Mouse (Mus musculus): ENCODE data around the gene Lsamp. TPM values are rescaled to one million over a fixed set of nuclear protein-coding genes. Genes with fewer than 3 reads are reported as not detected.
"Not testable (repeated sequence)": the region's sequence is repeated elsewhere in the genome, so short reads cannot be mapped to it uniquely, and the experiment has no call there.

Lsamp gene
- polyA plus RNA-seq, 1 experiment = 0.36 TPM

- Histone ChIP-seq H3K4me3 (ENCODE audit: insufficient read depth, low read depth, low read length) (no peak overlapping the region), H3K4me1 (ENCODE audit: control insufficient read depth, insufficient read depth, insufficient read length, low read length) (no peaks in the 10 kb centered on the region), H3K27ac (replicated peaks; ENCODE audit: low read depth, low read length) (no peak overlapping the region)
Measured at GRCm38 (mm10) chr16:40509146-40510030, 525.2 kb downstream of the Lsamp start.

- H3K4me1 ChIP-seq (ENCODE audit: control insufficient read depth, insufficient read depth, insufficient read length, low read length) = no peaks in the 10 kb centered on the region
Measured at GRCm38 (mm10) chr16:40536754-40537153, 552.6 kb downstream of the Lsamp start.

GRCm38 (mm10) chr16:40549663-40550062 lies 565.5 kb downstream of the Lsamp start:
- H3K4me3 ChIP-seq (ENCODE audit: insufficient read depth, low read depth, low read length) = no peak overlapping the region
- no peaks in the 10 kb centered on the region for H3K4me1 ChIP-seq (ENCODE audit: control insufficient read depth, insufficient read depth, insufficient read length, low read length)
- H3K27ac ChIP-seq (replicated peaks; ENCODE audit: low read depth, low read length) = no peak overlapping the region

More at GRCm38 (mm10) chr16:40536754-40537153, 552.6 kb downstream of the Lsamp start:
- Histone ChIP-seq H3K4me3 (ENCODE audit: insufficient read depth, low read depth, low read length) (no peak overlapping the region), H3K27ac (replicated peaks; ENCODE audit: low read depth, low read length) (no peak overlapping the region)

- Histone ChIP-seq H3K4me1 (ENCODE audit: control insufficient read depth, insufficient read depth, insufficient read length, low read length) (no peaks in the 10 kb centered on the region), H3K4me3 (ENCODE audit: insufficient read depth, low read depth, low read length) (no peak overlapping the region), H3K27ac (replicated peaks; ENCODE audit: low read depth, low read length) (no peak overlapping the region)
Measured at GRCm38 (mm10) chr16:40555608-40556007, 571.4 kb downstream of the Lsamp start.

GRCm38 (mm10) chr16:40557680-40558249 lies 573.6 kb downstream of the Lsamp start:
- Histone ChIP-seq H3K4me3 (ENCODE audit: insufficient read depth, low read depth, low read length) (no peak overlapping the region), H3K27ac (replicated peaks; ENCODE audit: low read depth, low read length) (no peak overlapping the region), H3K4me1 (ENCODE audit: control insufficient read depth, insufficient read depth, insufficient read length, low read length) (no peaks in the 10 kb centered on the region)

GRCm38 (mm10) chr16:40567431-40567941 lies 583.3 kb downstream of the Lsamp start:
- no peak overlapping the region for H3K4me3 ChIP-seq (ENCODE audit: insufficient read depth, low read depth, low read length)
- H3K27ac ChIP-seq (replicated peaks; ENCODE audit: low read depth, low read length) = no peak overlapping the region
- no peaks in the 10 kb centered on the region for H3K4me1 ChIP-seq (ENCODE audit: control insufficient read depth, insufficient read depth, insufficient read length, low read length)

GRCm38 (mm10) chr16:40572085-40572745 lies 588.1 kb downstream of the Lsamp start:
- H3K27ac ChIP-seq (replicated peaks; ENCODE audit: low read depth, low read length) = no peak overlapping the region
- H3K4me3 ChIP-seq (ENCODE audit: insufficient read depth, low read depth, low read length) = no peak overlapping the region
- H3K4me1 ChIP-seq (ENCODE audit: control insufficient read depth, insufficient read depth, insufficient read length, low read length) = no peaks in the 10 kb centered on the region

- no peak overlapping the region for H3K4me3 ChIP-seq (ENCODE audit: insufficient read depth, low read depth, low read length)
- no peaks in the 10 kb centered on the region for H3K4me1 ChIP-seq (ENCODE audit: control insufficient read depth, insufficient read depth, insufficient read length, low read length)
- no peak overlapping the region for H3K27ac ChIP-seq (replicated peaks; ENCODE audit: low read depth, low read length)
Measured at GRCm38 (mm10) chr16:40582076-40582475, 597.9 kb downstream of the Lsamp start.

GRCm38 (mm10) chr16:40593161-40593560 lies 609.0 kb downstream of the Lsamp start:
- no peak overlapping the region for H3K27ac ChIP-seq (replicated peaks; ENCODE audit: low read depth, low read length)
- H3K4me3 ChIP-seq (ENCODE audit: insufficient read depth, low read depth, low read length) = no peak overlapping the region
- H3K4me1 ChIP-seq (ENCODE audit: control insufficient read depth, insufficient read depth, insufficient read length, low read length) = no peaks in the 10 kb centered on the region

- Histone ChIP-seq H3K4me1 (ENCODE audit: control insufficient read depth, insufficient read depth, insufficient read length, low read length) (no peaks in the 10 kb centered on the region), H3K4me3 (ENCODE audit: insufficient read depth, low read depth, low read length) (no peak overlapping the region), H3K27ac (replicated peaks; ENCODE audit: low read depth, low read length) (no peak overlapping the region)
Measured at GRCm38 (mm10) chr16:40601431-40602387, 617.5 kb downstream of the Lsamp start.

GRCm38 (mm10) chr16:40607509-40607908 lies 623.3 kb downstream of the Lsamp start:
- Histone ChIP-seq H3K4me3 (ENCODE audit: insufficient read depth, low read depth, low read length) (no peak overlapping the region), H3K4me1 (ENCODE audit: control insufficient read depth, insufficient read depth, insufficient read length, low read length) (no peaks in the 10 kb centered on the region), H3K27ac (replicated peaks; ENCODE audit: low read depth, low read length) (no peak overlapping the region)

GRCm38 (mm10) chr16:40616697-40617096 lies 632.5 kb downstream of the Lsamp start:
- not testable (repeated sequence) for H3K4me1 ChIP-seq (ENCODE audit: control insufficient read depth, insufficient read depth, insufficient read length, low read length)

GRCm38 (mm10) chr16:40621086-40621485 lies 636.9 kb downstream of the Lsamp start:
- not testable (repeated sequence) for H3K27ac ChIP-seq (replicated peaks; ENCODE audit: low read depth, low read length); H3K4me1 ChIP-seq (ENCODE audit: control insufficient read depth, insufficient read depth, insufficient read length, low read length); H3K4me3 ChIP-seq (ENCODE audit: insufficient read depth, low read depth, low read length)

More at GRCm38 (mm10) chr16:40616697-40617096, 632.5 kb downstream of the Lsamp start:
- not testable (repeated sequence) for H3K27ac ChIP-seq (replicated peaks; ENCODE audit: low read depth, low read length); H3K4me3 ChIP-seq (ENCODE audit: insufficient read depth, low read depth, low read length)

GRCm38 (mm10) chr16:40627159-40627558 lies 643.0 kb downstream of the Lsamp start:
- no peaks in the 10 kb centered on the region for H3K4me1 ChIP-seq (ENCODE audit: control insufficient read depth, insufficient read depth, insufficient read length, low read length)
- no peak overlapping the region for H3K4me3 ChIP-seq (ENCODE audit: insufficient read depth, low read depth, low read length)

More at GRCm38 (mm10) chr16:40627159-40627558, 643.0 kb downstream of the Lsamp start:
- H3K27ac ChIP-seq (replicated peaks; ENCODE audit: low read depth, low read length) = no peak overlapping the region
